Mouse (Mus musculus) hindbrain, embryonic 11.5 days (tissue): ENCODE data around the gene Esrrb. TPM values are rescaled to one million over a fixed set of nuclear protein-coding genes. Genes with fewer than 3 reads are reported as not detected.

Experiments used
- ATAC-seq: fragments of 200-750 bp; cut with Nextera tagmentation; 2 replicates; pipeline ENCODE4 v1.8.0; 2017; ENCODE audit warnings: mild to moderate bottlenecking, moderate TSS enrichment, moderate library complexity; ENCODE audit not compliant: low FRiP score
- DNase-seq: peaks from one replicate; pipeline ENCODE4 v3.0.0-alpha.2; 2015; ENCODE audit warnings: low spot score
- H3K27ac ChIP-seq: fragments of 300-500 bp; sonication (generic); 2 replicates; pipeline ENCODE4 v1.5.1; 2014; ENCODE audit warnings: mild to moderate bottlenecking, low read depth, low read length
- H3K27me3 ChIP-seq: fragments of 300-500 bp; sonication (generic); 2 replicates; pipeline ENCODE4 v1.6.1; 2014; ENCODE audit warnings: mild to moderate bottlenecking, low read length, moderate library complexity, mixed read lengths; ENCODE audit not compliant: control insufficient read depth, insufficient read depth
- H3K36me3 ChIP-seq: fragments of 300-500 bp; sonication (generic); 2 replicates; pipeline ENCODE4 v1.6.1; 2014; ENCODE audit warnings: mild to moderate bottlenecking, low read length, moderate library complexity, mixed read lengths; ENCODE audit not compliant: control insufficient read depth, insufficient read depth
- H3K4me1 ChIP-seq: fragments of 300-500 bp; sonication (generic); replicated peaks from 2 replicates; pipeline ENCODE4 v1.6.1; 2014; ENCODE audit warnings: low read length, mixed read lengths; ENCODE audit not compliant: control insufficient read depth, insufficient read depth
- H3K4me2 ChIP-seq: fragments of 300-500 bp; sonication (generic); replicated peaks from 2 replicates; pipeline ENCODE4 v1.6.1; 2014; ENCODE audit warnings: mild to moderate bottlenecking, low read depth, low read length
- H3K4me3 ChIP-seq: fragments of 300-500 bp; sonication (generic); 2 replicates; pipeline ENCODE4 v1.5.1; 2014; ENCODE audit warnings: low read depth, low read length
- H3K9ac ChIP-seq: fragments of 300-500 bp; sonication (generic); 2 replicates; pipeline ENCODE4 v1.6.1; 2014; ENCODE audit warnings: low read depth, low read length
- H3K9me3 ChIP-seq: fragments of 300-500 bp; sonication (generic); 2 replicates; pipeline ENCODE4 v1.6.1; 2016; ENCODE audit warnings: low read length; ENCODE audit not compliant: control insufficient read depth
- WGBS: fragments of 180-500 bp; shearing (Covaris S2); extraction: QIAGEN DNeasy Blood & Tissue Kit; methylation state at CpG from one replicate; pipeline ENCODE4 v1.1.7; 2014; 5-methylcytosine and 5-hydroxymethylcytosine counted together
- polyA plus RNA-seq: library from polyadenylated mRNA; unstranded; fragments of >200 nt; fragmentation: Nextera tagmentation; extraction: Ambion mirVana; gene quantifications from 2 replicates; pipeline ENCODE4 v1.2.1, GENCODE M21; 2014

Esrrb gene
- polyA plus RNA-seq, 1 experiment from 2014 or later: 0.91 TPM

DNA sequence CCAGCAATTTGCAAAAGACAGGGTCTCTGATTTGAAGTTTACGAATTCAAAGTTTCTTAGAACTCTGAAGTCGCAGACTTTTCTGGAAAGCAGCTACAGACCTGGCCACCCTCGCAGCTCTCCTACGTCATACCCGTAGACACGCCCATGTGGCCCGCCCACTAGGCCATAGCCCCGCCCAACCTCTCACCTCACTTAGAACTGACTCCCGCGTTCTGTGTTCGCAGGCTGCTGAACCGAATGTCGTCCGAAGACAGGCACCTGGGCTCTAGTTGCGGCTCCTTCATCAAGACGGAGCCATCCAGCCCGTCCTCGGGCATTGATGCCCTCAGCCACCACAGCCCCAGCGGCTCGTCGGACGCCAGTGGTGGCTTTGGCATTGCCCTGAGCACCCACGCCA, 109.0 kb downstream of the Esrrb start:
- H3K4me1 ChIP-seq: no peaks in the 10 kb centered on the region
- no peak for ATAC-seq
- no peak for DNase-seq
- no peaks in the 10 kb centered on the region for H3K27me3 ChIP-seq
- H3K9me3 ChIP-seq: no peaks in the 10 kb centered on the region
- no peak overlapping the region for H3K27ac ChIP-seq
- H3K4me2 ChIP-seq: no peak overlapping the region
- 53% methylated on average over 23 of the region's 23 CpGs for WGBS
- H3K36me3 ChIP-seq: no peaks in the 10 kb centered on the region
- no peak overlapping the region for H3K4me3 ChIP-seq
- H3K9ac ChIP-seq: no peak overlapping the region

- Histone ChIP-seq H3K4me3 (no peak overlapping the region), H3K4me2 (no peak overlapping the region), H3K9me3 (no peaks in the 10 kb centered on the region), H3K27me3 (no peaks in the 10 kb centered on the region), H3K9ac (no peak overlapping the region), H3K36me3 (no peaks in the 10 kb centered on the region), H3K4me1 (no peaks in the 10 kb centered on the region), H3K27ac (no peak overlapping the region)
- DNase-seq (no peak), ATAC-seq (no peak)
- WGBS: 52% methylated on average over 6 of the region's 6 CpGs
Observed at GRCm38 (mm10) chr12:86470912-86471311, 110.0 kb downstream of the Esrrb start.

DNA sequence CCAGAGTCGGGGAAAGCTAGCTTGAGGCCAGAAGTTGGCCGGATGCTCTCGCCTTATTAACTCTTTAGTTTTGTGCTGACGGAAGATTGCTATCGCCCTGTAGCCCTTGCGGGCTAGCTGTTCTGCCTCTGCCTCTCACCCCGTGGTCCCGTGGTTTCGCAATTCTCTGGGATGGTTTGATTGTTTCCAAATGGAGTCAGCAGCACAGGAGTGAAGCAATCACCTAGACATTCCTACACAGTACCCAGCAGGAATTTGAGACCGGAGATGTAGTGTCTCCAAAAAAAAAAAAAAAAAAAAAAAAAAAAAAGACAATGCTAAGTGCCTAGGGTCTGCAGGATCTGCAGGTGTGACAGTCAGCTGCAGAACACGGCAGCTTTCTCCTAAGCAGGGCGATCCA, 112.7 kb downstream of the Esrrb start:
- no peaks in the 10 kb centered on the region for H3K9me3 ChIP-seq
- WGBS: 68% methylated on average over 12 of the region's 12 CpGs
- no peak for ATAC-seq
- H3K4me3 ChIP-seq: no peak overlapping the region
- H3K4me1 ChIP-seq: no peaks in the 10 kb centered on the region
- H3K27me3 ChIP-seq: no peaks in the 10 kb centered on the region
- no peaks in the 10 kb centered on the region for H3K36me3 ChIP-seq
- H3K27ac ChIP-seq: no peak overlapping the region
- H3K9ac ChIP-seq: no peak overlapping the region
- no peak overlapping the region for H3K4me2 ChIP-seq
- DNase-seq: no peak

GRCm38 (mm10) chr12:86475994-86476393, 115.1 kb downstream of the Esrrb start:
- Histone ChIP-seq H3K4me1 (no peaks in the 10 kb centered on the region), H3K27ac (no peak overlapping the region), H3K36me3 (no peaks in the 10 kb centered on the region), H3K9me3 (no peaks in the 10 kb centered on the region), H3K4me3 (no peak overlapping the region), H3K4me2 (no peak overlapping the region), H3K27me3 (no peaks in the 10 kb centered on the region), H3K9ac (no peak overlapping the region)
- DNase-seq (no peak), ATAC-seq (no peak)
- 86% methylated on average over 7 of the region's 7 CpGs for WGBS

DNA sequence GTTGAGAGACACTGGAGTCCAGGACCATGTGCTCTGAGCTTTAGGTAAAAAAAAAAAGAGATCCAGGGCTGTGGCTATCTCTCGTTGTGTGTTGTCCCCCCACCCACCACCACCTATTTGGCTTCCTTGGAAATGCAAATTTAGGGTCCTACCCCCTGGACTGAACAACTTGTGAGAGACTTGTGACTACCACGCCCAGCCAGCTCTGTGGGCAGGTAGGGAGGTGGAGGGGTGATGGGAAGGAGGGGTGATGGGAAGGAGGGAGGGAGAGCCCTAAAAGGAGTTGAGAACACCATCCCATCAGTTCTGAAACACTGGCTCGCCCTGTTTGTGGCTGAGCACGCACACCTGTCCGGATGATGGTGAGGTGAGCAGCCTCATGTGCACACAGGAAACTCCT, 118.0 kb downstream of the Esrrb start:
- no peak for ATAC-seq
- no peaks in the 10 kb centered on the region for H3K27me3 ChIP-seq
- WGBS: 76% methylated on average over 5 of the region's 5 CpGs

GRCm38 (mm10) chr12:86482029-86482428, 121.1 kb downstream of the Esrrb start:
- Histone ChIP-seq H3K27me3 (no peaks in the 10 kb centered on the region), H3K9ac (no peak overlapping the region), H3K27ac (no peak overlapping the region), H3K9me3 (no peaks in the 10 kb centered on the region), H3K4me1 (no peaks in the 10 kb centered on the region), H3K36me3 (no peaks in the 10 kb centered on the region), H3K4me3 (no peak overlapping the region), H3K4me2 (no peak overlapping the region)
- ATAC-seq (no peak), DNase-seq (no peak)
- 80% methylated on average over 6 of the region's 6 CpGs for WGBS

More for the DNA sequence above, 118.0 kb downstream of the Esrrb start:
- Histone ChIP-seq H3K9ac (no peak overlapping the region), H3K36me3 (no peaks in the 10 kb centered on the region), H3K4me3 (no peak overlapping the region), H3K27ac (no peak overlapping the region), H3K4me2 (no peak overlapping the region), H3K4me1 (no peaks in the 10 kb centered on the region), H3K9me3 (no peaks in the 10 kb centered on the region)
- DNase-seq: no peak

- no peaks in the 10 kb centered on the region for H3K36me3 ChIP-seq
- no peaks in the 10 kb centered on the region for H3K4me1 ChIP-seq
- no peaks in the 10 kb centered on the region for H3K9me3 ChIP-seq
- DNase-seq (no peak), ATAC-seq (no peak)
- WGBS: 64% methylated on average over 5 of the region's 5 CpGs
- H3K27ac ChIP-seq: no peak overlapping the region
- no peak overlapping the region for H3K4me3 ChIP-seq
- no peak overlapping the region for H3K9ac ChIP-seq
- no peak overlapping the region for H3K4me2 ChIP-seq
- H3K27me3 ChIP-seq: no peaks in the 10 kb centered on the region
Observed at GRCm38 (mm10) chr12:86483413-86483841, 122.5 kb downstream of the Esrrb start.

DNA sequence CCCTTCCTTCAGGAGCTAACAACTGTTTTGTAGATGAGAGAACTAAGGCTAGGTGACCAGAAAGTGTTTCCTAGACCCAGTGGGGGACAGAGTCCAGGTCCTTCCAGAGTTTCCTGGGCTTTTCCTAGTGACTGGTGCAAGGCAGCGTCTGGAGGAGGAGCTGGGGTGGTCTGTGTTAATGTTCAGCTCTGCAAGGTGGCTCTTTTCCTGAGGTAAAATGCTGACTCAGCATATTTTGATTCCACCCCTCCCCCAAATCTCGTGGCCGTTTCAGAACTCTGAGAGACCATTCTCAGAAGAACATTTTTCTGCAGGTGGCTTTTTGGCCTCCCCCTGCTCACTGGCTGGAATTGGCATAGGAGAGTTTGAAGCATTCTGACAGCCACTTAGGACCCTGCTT, 127.1 kb downstream of the Esrrb start:
- DNase-seq (no peak), ATAC-seq (no peak)
- Histone ChIP-seq H3K27ac (no peak overlapping the region), H3K4me3 (no peak overlapping the region), H3K27me3 (no peaks in the 10 kb centered on the region), H3K9ac (no peak overlapping the region), H3K4me1 (no peaks in the 10 kb centered on the region), H3K9me3 (no peaks in the 10 kb centered on the region), H3K4me2 (no peak overlapping the region), H3K36me3 (no peaks in the 10 kb centered on the region)
- WGBS: 64% methylated on average over 3 of the region's 3 CpGs

- no peak for DNase-seq
- no peaks in the 10 kb centered on the region for H3K4me1 ChIP-seq
- ATAC-seq: no peak
- no peak overlapping the region for H3K9ac ChIP-seq
- H3K36me3 ChIP-seq: no peaks in the 10 kb centered on the region
- whole genome bisulfite sequencing: 82% methylated on average over 5 of the region's 5 CpGs
- no peak overlapping the region for H3K4me3 ChIP-seq
- H3K4me2 ChIP-seq: no peak overlapping the region
- H3K27me3 ChIP-seq: no peaks in the 10 kb centered on the region
- no peak overlapping the region for H3K27ac ChIP-seq
- no peaks in the 10 kb centered on the region for H3K9me3 ChIP-seq
Observed at GRCm38 (mm10) chr12:86490052-86490451, 129.1 kb downstream of the Esrrb start.
